Mouse (Mus musculus) small intestine, adult 2 months (tissue): ENCODE results near the gene Procr. TPM values are rescaled to one million over a fixed set of nuclear protein-coding genes. Genes with fewer than 3 reads are reported as not detected.
A peak's percentile ranks its signal among the peaks of the same experiment; 100 is the strongest.
"Not testable (repeated sequence)": the region's sequence is repeated elsewhere in the genome, so short reads cannot be mapped to it uniquely, and the experiment has no call there.

Source experiments
- H3K27ac ChIP-seq: fragments of 200-500 bp; 2 replicates; pipeline ENCODE4 v1.5.1; 2012; ENCODE audit warnings: low read depth, low read length, control low read depth, inconsistent platforms; ENCODE audit not compliant: insufficient read depth
- H3K27me3 ChIP-seq: fragments of 200-500 bp; 2 replicates; pipeline ENCODE4 v1.6.1; 2012; ENCODE audit warnings: mild to moderate bottlenecking, moderate library complexity, low read length, inconsistent platforms; ENCODE audit not compliant: control insufficient read depth, insufficient read depth
- H3K36me3 ChIP-seq: fragments of 200-500 bp; 2 replicates; pipeline ENCODE4 v1.6.1; 2012; ENCODE audit warnings: mild to moderate bottlenecking, low read length, control low read depth, inconsistent platforms; ENCODE audit not compliant: control insufficient read depth, insufficient read depth
- H3K4me1 ChIP-seq: fragments of 200-500 bp; 2 replicates; pipeline ENCODE4 v1.6.1; 2012; ENCODE audit warnings: low read length, inconsistent platforms, mixed read lengths; ENCODE audit not compliant: control insufficient read depth, insufficient read depth, insufficient read length
- H3K4me3 ChIP-seq: fragments of 200-500 bp; 2 replicates; pipeline ENCODE4 v1.5.1; 2012; ENCODE audit warnings: low read depth, mild to moderate bottlenecking, control low read depth, inconsistent platforms, low read length, moderate library complexity
- CTCF ChIP-seq: fragments of 200-500 bp; IDR thresholded peaks from 2 replicates; pipeline ENCODE4 v1.5.1; 2012; ENCODE audit warnings: low read depth, mild to moderate bottlenecking, control low read depth, inconsistent platforms, low read length, moderate library complexity, mixed read lengths; ENCODE audit not compliant: insufficient replicate concordance, insufficient read length; ENCODE audit errors: extremely low read depth
- POLR2A ChIP-seq: fragments of 200-500 bp; IDR thresholded peaks from 2 replicates; pipeline ENCODE4 v1.6.1; 2012; ENCODE audit warnings: low read depth, mild to moderate bottlenecking, control low read depth, inconsistent platforms, low read length, moderate library complexity
- whole genome bisulfite sequencing: fragments of 180-500 bp; shearing (Covaris S2); methylation state at CpG from one replicate; pipeline ENCODE4 v1.1.7; 2018; 5-methylcytosine and 5-hydroxymethylcytosine counted together
- polyA plus RNA-seq: library from polyadenylated mRNA; depleted of rRNA; stranded (reverse); fragments of >200 nt; gene quantifications from 2 replicates; pipeline ENCODE4 v1.2.3, GENCODE M21; 2012

Procr gene
- polyA plus RNA-seq, 1 experiment: 6.8 TPM

- no peak overlapping the region for H3K4me3 ChIP-seq
- no peaks in the 10 kb centered on the region for H3K4me1 ChIP-seq
- TF ChIP-seq CTCF (no peak), POLR2A (no peak)
- no peaks in the 10 kb centered on the region for H3K27me3 ChIP-seq
- 74% methylated on average over 5 of the region's 5 CpGs for WGBS
- H3K36me3 ChIP-seq: peaks cover 19% of the 10 kb centered on the region
- H3K27ac ChIP-seq: no peak overlapping the region
Observed at GRCm38 (mm10) chr2:155724036-155724435, 26.9 kb upstream of the Procr start.

- no peaks in the 10 kb centered on the region for H3K27me3 ChIP-seq
- H3K27ac ChIP-seq: no peak overlapping the region
- H3K36me3 ChIP-seq: peaks cover 19% of the 10 kb centered on the region
- no peaks in the 10 kb centered on the region for H3K4me1 ChIP-seq
- 85% methylated on average over 6 of the region's 6 CpGs for WGBS
- TF ChIP-seq CTCF (no peak), POLR2A (no peak)
- H3K4me3 ChIP-seq: no peak overlapping the region
Observed at GRCm38 (mm10) chr2:155724526-155724925, 26.4 kb upstream of the Procr start.

- H3K4me3 ChIP-seq: no peak overlapping the region
- peaks cover 17% of the 10 kb centered on the region for H3K36me3 ChIP-seq
- H3K4me1 ChIP-seq: no peaks in the 10 kb centered on the region
- no peaks in the 10 kb centered on the region for H3K27me3 ChIP-seq
- TF ChIP-seq POLR2A (no peak), CTCF (no peak)
- H3K27ac ChIP-seq: no peak overlapping the region
- WGBS: 80% methylated on average over 7 of the region's 7 CpGs
Observed at GRCm38 (mm10) chr2:155726302-155726701, 24.6 kb upstream of the Procr start.

- Histone ChIP-seq H3K4me3 (0 out of 2 replicates have a peak overlapping the region, but pooled peaks have one; percentile 19), H3K36me3 (peaks cover 9% of the 10 kb centered on the region), H3K27ac (no peak overlapping the region), H3K27me3 (no peaks in the 10 kb centered on the region), H3K4me1 (no peaks in the 10 kb centered on the region)
- 20% methylated on average over 7 of the region's 7 CpGs for WGBS
- TF ChIP-seq POLR2A (no peak), CTCF (no peak)
Observed at GRCm38 (mm10) chr2:155727764-155728395, 23.0 kb upstream of the Procr start.

GRCm38 (mm10) chr2:155728742-155729141, 22.2 kb upstream of the Procr start:
- Histone ChIP-seq H3K27me3 (no peaks in the 10 kb centered on the region), H3K36me3 (peaks cover 7% of the 10 kb centered on the region; the same call in 1 of the 2 replicates), H3K27ac (peak overlapping the region; percentile 5), H3K4me1 (no peaks in the 10 kb centered on the region), H3K4me3 (peak overlapping the region; percentile 92)
- 2% methylated on average over 15 of the region's 15 CpGs for WGBS
- TF ChIP-seq POLR2A (no peak), CTCF (no peak)

- peak; percentile 83 for TF ChIP-seq POLR2A
- TF ChIP-seq CTCF: no peak
- WGBS: under 1% methylated on average over 33 of the region's 33 CpGs
- Histone ChIP-seq H3K27me3 (no peaks in the 10 kb centered on the region), H3K4me3 (peak within 1 kb of the TSS; percentile 92), H3K4me1 (no peaks in the 10 kb centered on the region), H3K36me3 (peaks cover 7% of the 10 kb centered on the region; the same call in 1 of the 2 replicates), H3K27ac (peak within 1 kb of the TSS; percentile 5)
Observed at GRCm38 (mm10) chr2:155729158-155729645, 21.7 kb upstream of the Procr start, which contains the start of gene Edem2. Gene Edem2, minus strand, starts transcription at chr2:155729475.

- 72% methylated on average over 5 of the region's 5 CpGs for WGBS
- Histone ChIP-seq H3K4me1 (no peaks in the 10 kb centered on the region), H3K27me3 (no peaks in the 10 kb centered on the region), H3K27ac (no peak overlapping the region), H3K36me3 (no peaks in the 10 kb centered on the region), H3K4me3 (no peak overlapping the region)
- no peak for TF ChIP-seq POLR2A
- TF ChIP-seq CTCF: no peak
Observed at GRCm38 (mm10) chr2:155735080-155735479, 15.8 kb upstream of the Procr start.

- not testable (repeated sequence) for H3K4me3 ChIP-seq, H3K36me3 ChIP-seq, H3K27ac ChIP-seq, H3K27me3 ChIP-seq, H3K4me1 ChIP-seq
- WGBS: 79% methylated on average over 5 of the region's 5 CpGs
Observed at GRCm38 (mm10) chr2:155735766-155736165, 15.2 kb upstream of the Procr start, which contains the start of gene Gm17581. Gene Gm17581, minus strand, starts transcription at chr2:155735866.
